Mouse (Mus musculus) heart, adult 9 months (tissue): ENCODE results near the gene Pde11a.
A peak's percentile ranks its signal among the peaks of the same experiment; 100 is the strongest.

Experiments
- DNase-seq, 2 experiments: peaks; one replicate each; pipeline ENCODE4 v3.0.0; 2022; ENCODE audit warnings: low spot score in 2 of 2

The Pde11a gene

GRCm38 (mm10) chr2:75959850-75960365 is 378.7 kb downstream of the Pde11a start:
- DNase-seq: peak in 1 of 2 experiments; percentile 25

- peak in 1 of 2 experiments; percentile 25 for DNase-seq
Measured at GRCm38 (mm10) chr2:75959183-75959849, 379.3 kb downstream of the Pde11a start.

GRCm38 (mm10) chr2:75955709-75956108 is 382.9 kb downstream of the Pde11a start:
- no peak for DNase-seq

GRCm38 (mm10) chr2:75953320-75953719 is 385.3 kb downstream of the Pde11a start:
- DNase-seq: no peak

- DNase-seq: no peak
Measured at GRCm38 (mm10) chr2:75950685-75951084, 387.9 kb downstream of the Pde11a start.
